Mouse (Mus musculus) gastrocnemius, postnatal 10 days (tissue): ENCODE measurements around the gene Zfp169. TPM values are rescaled to one million over a fixed set of nuclear protein-coding genes. Genes with fewer than 3 reads are reported as not detected.

ENCODE experiments used
- DNase-seq: peaks from one replicate; pipeline ENCODE4 v3.0.0; 2021; ENCODE audit warnings: mixed read lengths
- microRNA-seq, 2 experiments: library from miRNA; unstranded; fragments of <30 nt; microRNA quantifications; one replicate each; pipeline ENCODE4 v1.2.0; 2021
- total RNA-seq, 2 experiments: library from RNA; stranded (reverse); gene quantifications; 2 replicates each; pipeline ENCODE4 v1.2.3; 2021

The Zfp169 gene
- total RNA-seq, 2 experiments from 2014 or later: 2.8 to 3.1 TPM

- DNase-seq: no peak
Measured at GRCm38 (mm10) chr13:48515861-48516260, 2.6 kb upstream of the Zfp169 start.

- DNase-seq: no peak
Measured at GRCm38 (mm10) chr13:48508661-48509060, 4.6 kb downstream of the Zfp169 start.

- DNase-seq: no peak
Measured at GRCm38 (mm10) chr13:48502422-48502821, 10.8 kb downstream of the Zfp169 start.

GRCm38 (mm10) chr13:48498676-48499075 lies 14.6 kb downstream of the Zfp169 start:
- peak; percentile 54 for DNase-seq

GRCm38 (mm10) chr13:48497693-48498221 lies 15.5 kb downstream of the Zfp169 start:
- DNase-seq: peak; percentile 65

- no peak for DNase-seq
Measured at GRCm38 (mm10) chr13:48493183-48493582, 20.1 kb downstream of the Zfp169 start.

- DNase-seq: no peak
Measured at GRCm38 (mm10) chr13:48490396-48491182, 22.7 kb downstream of the Zfp169 start.

- no peak for DNase-seq
Measured at GRCm38 (mm10) chr13:48483606-48484005, 29.6 kb downstream of the Zfp169 start.

- no peak for DNase-seq
Measured at GRCm38 (mm10) chr13:48468656-48469180, 44.5 kb downstream of the Zfp169 start.

GRCm38 (mm10) chr13:48466186-48466585 lies 47.1 kb downstream of the Zfp169 start:
- no peak for DNase-seq

GRCm38 (mm10) chr13:48464170-48464569 lies 49.1 kb downstream of the Zfp169 start:
- DNase-seq: peak; percentile 56

- DNase-seq: no peak
Measured at GRCm38 (mm10) chr13:48459280-48459679, 54.0 kb downstream of the Zfp169 start.

- no peak for DNase-seq
Measured at GRCm38 (mm10) chr13:48448119-48448518, 65.1 kb downstream of the Zfp169 start.

GRCm38 (mm10) chr13:48443996-48444395 lies 69.3 kb downstream of the Zfp169 start:
- DNase-seq: no peak

- DNase-seq: no peak
Measured at GRCm38 (mm10) chr13:48438321-48438720, 74.9 kb downstream of the Zfp169 start.

Small RNA genes lying within 50 kb of the gene (microRNA-seq; reads per million reads assigned to microRNA genes)
- gene Gm24111 (0 reads per million in 2 experiments), gene Mirlet7a-1 (222 to 256 reads per million in 2 experiments), gene Mirlet7d (20,465 to 26,455 reads per million in 2 experiments), gene Mirlet7f-1 (0 reads per million in 2 experiments)

Other genes starting within 250 kb of the Zfp169 start
- gene A830005F24Rik, start 119 bp upstream of the Zfp169 start, total RNA-seq: not detected
- 10 to 100 TPM in 1 of 2 experiments, 1 to 10 TPM in 1; 8.1 to 10.4 TPM for gene Ptpdc1, start 112.2 kb upstream of the Zfp169 start, total RNA-seq
- gene Barx1, start 149.5 kb upstream of the Zfp169 start, total RNA-seq: not detected